Mouse (Mus musculus) kidney, embryonic 15.5 days (tissue): ENCODE results near the gene Slc22a3. TPM values are rescaled to one million over a fixed set of nuclear protein-coding genes. Genes with fewer than 3 reads are reported as not detected.
A peak's percentile ranks its signal among the peaks of the same experiment; 100 is the strongest.

Experiments
- ATAC-seq: fragments of 200-750 bp; cut with Nextera tagmentation; replicated peaks from 2 replicates; pipeline ENCODE4 v1.8.0; 2017; ENCODE audit warnings: moderate TSS enrichment; ENCODE audit not compliant: low FRiP score
- H3K27ac ChIP-seq: fragments of 300-500 bp; sonication (generic); 2 replicates; pipeline ENCODE4 v1.5.1; 2015; ENCODE audit warnings: mild to moderate bottlenecking, inconsistent platforms
- H3K27me3 ChIP-seq: fragments of 300-500 bp; sonication (generic); 2 replicates; pipeline ENCODE4 v1.6.1; 2015; ENCODE audit warnings: inconsistent platforms
- H3K36me3 ChIP-seq: fragments of 300-500 bp; sonication (generic); 2 replicates; pipeline ENCODE4 v1.6.1; 2015; ENCODE audit warnings: inconsistent platforms
- H3K4me1 ChIP-seq: fragments of 300-500 bp; sonication (generic); 2 replicates; pipeline ENCODE4 v1.6.1; 2015; ENCODE audit warnings: inconsistent platforms
- H3K4me2 ChIP-seq: fragments of 300-500 bp; sonication (generic); 2 replicates; pipeline ENCODE4 v1.6.1; 2015; ENCODE audit warnings: moderate library complexity, mild to moderate bottlenecking, inconsistent platforms
- H3K4me3 ChIP-seq: fragments of 300-500 bp; sonication (generic); replicated peaks from 2 replicates; pipeline ENCODE4 v1.5.1; 2015; ENCODE audit warnings: mild to moderate bottlenecking, inconsistent platforms
- H3K9ac ChIP-seq: fragments of 300-500 bp; sonication (generic); 2 replicates; pipeline ENCODE4 v1.6.1; 2015; ENCODE audit warnings: mild to moderate bottlenecking, inconsistent platforms
- H3K9me3 ChIP-seq: fragments of 300-500 bp; sonication (generic); replicated peaks from 2 replicates; pipeline ENCODE4 v1.6.1; 2016; ENCODE audit warnings: inconsistent platforms
- WGBS: fragments of 180-500 bp; shearing (Covaris S2); methylation state at CpG from one replicate; pipeline ENCODE4 v1.1.7; 2015; ENCODE audit warnings: mixed read lengths; 5-methylcytosine and 5-hydroxymethylcytosine counted together
- polyA plus RNA-seq: library from polyadenylated mRNA; unstranded; fragments of >200 nt; fragmentation: Nextera tagmentation; extraction: Ambion mirVana; gene quantifications from 2 replicates; pipeline ENCODE4 v1.2.1, GENCODE M21; 2015

Slc22a3 gene
- polyA plus RNA-seq, 1 experiment from 2014 or later, result 1.00 TPM

DNA sequence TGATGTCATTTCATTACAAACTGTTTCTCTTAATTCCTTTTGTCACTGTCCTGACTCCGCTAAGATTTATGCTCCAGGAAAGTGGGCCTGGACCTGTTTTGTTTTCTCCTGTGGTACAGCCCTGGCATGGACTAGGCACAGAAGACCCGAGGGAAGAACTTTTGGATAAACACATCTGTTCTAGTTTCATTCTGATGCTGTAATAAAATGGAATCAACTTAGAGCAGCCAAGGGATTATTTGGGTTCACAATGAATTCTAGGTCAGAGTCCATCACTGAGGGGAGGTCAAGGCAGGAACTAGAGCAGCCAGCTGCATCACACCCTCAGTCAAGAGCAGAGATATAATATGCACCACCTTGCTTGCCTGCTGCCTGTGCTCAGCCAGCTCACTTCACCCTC, 119.7 kb downstream of the Slc22a3 start:
- WGBS, result 61% methylated on average over 2 of the region's 2 CpGs
- Histone ChIP-seq H3K4me3 (no peak overlapping the region), H3K9ac (no peak overlapping the region), H3K27ac (no peak overlapping the region), H3K4me1 (no peaks in the 10 kb centered on the region), H3K9me3 (0 out of 2 replicates have a peak, but pooled peaks cover 4% of the 10 kb centered on the region), H3K36me3 (no peaks in the 10 kb centered on the region), H3K4me2 (no peak overlapping the region), H3K27me3 (no peaks in the 10 kb centered on the region)
- no peak for ATAC-seq

DNA sequence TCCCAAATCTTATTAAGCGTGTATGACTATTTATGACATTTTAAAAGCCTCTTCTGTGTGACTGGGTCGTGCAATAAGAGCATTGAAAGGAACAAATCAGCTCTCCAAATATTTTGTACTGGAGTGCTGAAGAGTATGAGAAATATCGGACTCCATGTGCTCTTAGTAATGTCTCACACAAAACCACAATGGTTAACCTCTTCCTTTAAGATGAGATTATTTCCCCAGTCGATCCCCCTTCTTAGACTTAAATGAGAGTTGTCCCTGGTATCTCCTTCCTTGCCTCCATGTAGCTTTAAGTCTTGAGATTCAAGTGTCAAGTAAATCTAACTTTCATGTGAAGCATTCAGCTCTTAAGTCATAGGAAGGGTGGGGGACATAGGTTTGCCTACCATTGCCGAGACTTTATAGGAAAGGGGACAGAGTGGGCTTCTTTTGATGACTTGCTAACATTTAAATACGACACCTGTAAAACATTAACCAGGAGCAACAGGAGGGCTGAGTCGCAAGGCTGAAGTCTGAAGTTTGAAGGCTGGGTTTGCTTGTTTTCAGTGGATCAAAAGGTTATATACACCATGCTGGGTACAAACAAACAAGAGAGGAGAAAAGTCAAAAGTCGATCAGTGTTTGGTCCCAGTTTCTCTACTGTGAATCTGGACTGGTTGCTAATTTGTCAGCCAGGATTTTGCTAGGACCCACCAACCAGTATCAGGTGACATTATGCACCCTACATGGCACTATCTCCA, 122.3 kb downstream of the Slc22a3 start:
- WGBS, result 73% methylated on average over 8 of the region's 8 CpGs
- no peak overlapping the region for H3K9ac ChIP-seq
- no peak overlapping the region for H3K27ac ChIP-seq
- H3K4me1 ChIP-seq, result no peaks in the 10 kb centered on the region
- no peaks in the 10 kb centered on the region for H3K27me3 ChIP-seq
- no peak for ATAC-seq
- H3K4me2 ChIP-seq, result no peak overlapping the region
- H3K9me3 ChIP-seq, result no peaks in the 10 kb centered on the region
- no peaks in the 10 kb centered on the region for H3K36me3 ChIP-seq
- no peak overlapping the region for H3K4me3 ChIP-seq

DNA sequence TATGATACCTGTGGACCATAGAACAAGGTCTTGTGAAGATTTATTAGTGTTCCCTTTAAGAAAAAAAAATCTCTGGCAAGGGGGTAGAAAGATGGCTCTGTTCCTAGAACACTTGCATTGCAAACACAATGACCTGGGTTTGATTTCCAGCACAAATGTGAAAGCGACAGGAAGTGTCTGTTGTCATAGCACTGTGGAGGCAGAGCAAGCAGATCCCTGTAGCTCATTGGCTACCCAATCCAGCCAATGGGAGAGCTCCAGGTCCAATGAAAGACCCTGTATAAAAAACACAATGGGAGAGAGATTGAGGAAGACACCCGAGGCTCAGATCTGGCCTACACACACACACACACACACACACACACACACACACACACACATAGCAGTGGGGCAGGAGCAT, 125.0 kb downstream of the Slc22a3 start:
- Histone ChIP-seq H3K9ac (no peak overlapping the region), H3K4me2 (no peak overlapping the region), H3K27me3 (no peaks in the 10 kb centered on the region), H3K9me3 (no peaks in the 10 kb centered on the region), H3K27ac (no peak overlapping the region), H3K36me3 (no peaks in the 10 kb centered on the region), H3K4me3 (no peak overlapping the region), H3K4me1 (no peaks in the 10 kb centered on the region)
- no peak for ATAC-seq
- WGBS, result 47% methylated on average over 2 of the region's 2 CpGs

GRCm38 (mm10) chr17:12381579-12381978, 125.9 kb downstream of the Slc22a3 start:
- Histone ChIP-seq H3K4me2 (no peak overlapping the region), H3K4me3 (no peak overlapping the region), H3K27ac (no peak overlapping the region), H3K9ac (no peak overlapping the region), H3K36me3 (no peaks in the 10 kb centered on the region), H3K9me3 (no peaks in the 10 kb centered on the region), H3K4me1 (no peaks in the 10 kb centered on the region), H3K27me3 (no peaks in the 10 kb centered on the region)
- 77% methylated on average over 2 of the region's 2 CpGs for WGBS
- ATAC-seq, result no peak

DNA sequence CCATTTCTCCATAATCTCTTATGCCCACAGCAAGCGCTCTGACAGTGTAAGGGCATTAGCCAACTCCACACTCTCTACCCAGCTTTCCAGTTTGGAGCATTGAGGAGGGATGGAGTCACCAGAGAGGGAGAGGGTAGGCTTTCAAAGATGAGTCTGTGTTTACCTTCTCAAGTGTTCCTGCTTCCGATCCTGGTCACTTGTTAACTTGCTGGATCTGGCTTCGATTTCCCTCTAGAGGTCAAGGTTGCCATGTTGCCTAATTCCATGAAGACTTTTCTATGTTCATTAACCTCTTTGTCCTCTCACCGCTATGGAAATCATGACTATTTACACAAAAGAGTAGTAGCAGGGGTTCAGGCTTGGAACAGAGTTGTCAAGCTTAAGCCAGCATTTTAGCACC, 127.2 kb downstream of the Slc22a3 start:
- ATAC-seq, result no peak
- WGBS, result 79% methylated on average over 4 of the region's 4 CpGs
- H3K9me3 ChIP-seq, result no peaks in the 10 kb centered on the region
- no peaks in the 10 kb centered on the region for H3K27me3 ChIP-seq
- no peaks in the 10 kb centered on the region for H3K36me3 ChIP-seq
- H3K27ac ChIP-seq, result no peak overlapping the region
- H3K4me3 ChIP-seq, result no peak overlapping the region
- H3K4me1 ChIP-seq, result no peaks in the 10 kb centered on the region
- no peak overlapping the region for H3K9ac ChIP-seq
- no peak overlapping the region for H3K4me2 ChIP-seq

GRCm38 (mm10) chr17:12377981-12378705, 129.4 kb downstream of the Slc22a3 start, which contains the start of gene Plg:
Plg (plus strand) TSS chr17:12378608.
- Histone ChIP-seq H3K27me3 (no peaks in the 10 kb centered on the region), H3K4me3 (no peak within 1 kb of the TSS), H3K9ac (no peak within 1 kb of the TSS), H3K4me1 (no peaks in the 10 kb centered on the region), H3K27ac (no peak within 1 kb of the TSS), H3K9me3 (no peaks in the 10 kb centered on the region), H3K4me2 (no peak within 1 kb of the TSS), H3K36me3 (no peaks in the 10 kb centered on the region)
- ATAC-seq, result no peak
- WGBS, result 88% methylated on average over 11 of the region's 11 CpGs

GRCm38 (mm10) chr17:12373601-12374144, 133.8 kb downstream of the Slc22a3 start:
- no peak for ATAC-seq
- Histone ChIP-seq H3K4me2 (no peak overlapping the region), H3K9me3 (no peaks in the 10 kb centered on the region), H3K4me1 (peaks cover 6% of the 10 kb centered on the region), H3K27ac (no peak overlapping the region), H3K4me3 (no peak overlapping the region), H3K27me3 (no peaks in the 10 kb centered on the region), H3K36me3 (no peaks in the 10 kb centered on the region), H3K9ac (no peak overlapping the region)
- WGBS, result 67% methylated on average over 3 of the region's 3 CpGs

DNA sequence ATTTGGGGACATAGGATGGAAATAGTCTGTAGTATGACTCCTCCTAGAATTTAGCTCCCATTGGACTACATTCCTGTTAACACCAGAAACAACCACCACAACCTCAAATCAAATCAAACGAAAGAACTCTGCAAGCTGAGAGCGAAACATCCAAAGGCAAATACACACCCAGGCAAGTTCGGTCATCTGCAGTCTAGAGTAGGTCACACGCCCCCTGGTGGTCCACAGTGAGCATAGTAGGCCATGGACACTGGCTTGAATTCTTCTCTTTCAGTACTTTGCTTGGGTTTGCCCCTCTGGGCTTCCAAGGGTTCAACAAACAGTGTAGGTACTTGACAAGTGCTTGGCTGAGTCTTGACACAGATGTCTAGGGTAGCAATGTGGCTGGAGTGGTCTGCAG, 135.5 kb downstream of the Slc22a3 start:
- Histone ChIP-seq H3K9me3 (no peaks in the 10 kb centered on the region), H3K27ac (no peak overlapping the region), H3K4me1 (peaks cover 6% of the 10 kb centered on the region), H3K4me2 (peak overlapping the region; percentile 35), H3K9ac (no peak overlapping the region), H3K27me3 (no peaks in the 10 kb centered on the region), H3K36me3 (no peaks in the 10 kb centered on the region), H3K4me3 (no peak overlapping the region)
- ATAC-seq, result no peak
- 24% methylated on average over 4 of the region's 4 CpGs for WGBS

GRCm38 (mm10) chr17:12371310-12371925, 136.1 kb downstream of the Slc22a3 start:
- Histone ChIP-seq H3K4me3 (no peak overlapping the region), H3K27ac (no peak overlapping the region), H3K36me3 (no peaks in the 10 kb centered on the region), H3K4me1 (peaks cover 6% of the 10 kb centered on the region), H3K9ac (no peak overlapping the region), H3K9me3 (no peaks in the 10 kb centered on the region), H3K4me2 (peak overlapping the region; percentile 35), H3K27me3 (no peaks in the 10 kb centered on the region)
- ATAC-seq, result no peak
- 38% methylated on average over 10 of the region's 10 CpGs for WGBS

DNA sequence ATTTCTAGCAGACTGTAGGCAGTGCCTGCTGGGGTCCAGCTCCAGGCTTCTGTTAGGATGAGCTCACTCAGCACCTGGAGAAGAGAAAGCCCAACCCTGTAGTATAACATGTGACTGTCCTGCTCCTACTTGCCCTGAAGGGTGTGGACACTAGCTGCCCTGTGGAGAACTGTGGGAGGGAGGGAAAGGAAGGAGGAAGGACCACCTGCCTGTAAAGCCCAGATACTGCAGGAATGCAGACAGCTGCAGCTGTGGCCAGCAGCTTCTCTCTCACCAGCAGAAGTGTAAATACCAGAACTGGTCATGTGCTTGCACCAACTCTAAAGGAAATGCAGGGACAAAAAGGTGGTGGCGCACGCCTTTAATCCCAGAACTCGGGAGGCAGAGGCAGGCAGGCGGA, 137.2 kb downstream of the Slc22a3 start:
- Histone ChIP-seq H3K27me3 (no peaks in the 10 kb centered on the region), H3K4me2 (no peak overlapping the region), H3K9ac (no peak overlapping the region), H3K4me3 (no peak overlapping the region), H3K36me3 (no peaks in the 10 kb centered on the region), H3K9me3 (no peaks in the 10 kb centered on the region), H3K4me1 (peaks cover 6% of the 10 kb centered on the region), H3K27ac (no peak overlapping the region)
- WGBS, result 82% methylated on average over 4 of the region's 4 CpGs
- no peak for ATAC-seq

DNA sequence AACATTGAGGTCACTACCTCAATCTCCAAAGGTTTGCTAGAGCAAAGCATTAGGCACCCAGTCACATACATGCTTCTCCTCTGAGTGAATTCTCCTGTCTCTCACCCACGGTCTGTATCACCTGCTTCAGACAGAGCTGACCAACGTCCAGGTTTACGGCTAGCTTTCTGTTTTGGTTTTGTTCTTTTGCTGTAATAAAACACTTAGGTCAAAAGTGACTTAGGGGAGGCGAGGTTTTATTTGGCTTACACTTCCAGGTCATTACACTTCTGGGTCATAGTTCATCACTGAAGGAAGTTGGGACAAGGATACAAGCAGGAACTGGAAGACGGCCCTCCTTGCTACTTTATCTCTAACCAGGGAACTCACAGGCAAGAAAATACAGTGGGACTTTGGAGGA, 138.1 kb downstream of the Slc22a3 start:
- H3K4me1 ChIP-seq, result peaks cover 6% of the 10 kb centered on the region
- no peaks in the 10 kb centered on the region for H3K9me3 ChIP-seq
- H3K27ac ChIP-seq, result no peak overlapping the region
- H3K4me3 ChIP-seq, result no peak overlapping the region
- no peak for ATAC-seq
- no peaks in the 10 kb centered on the region for H3K36me3 ChIP-seq
- 19% methylated on average over 5 of the region's 5 CpGs for WGBS
- H3K27me3 ChIP-seq, result no peaks in the 10 kb centered on the region
- no peak overlapping the region for H3K4me2 ChIP-seq
- H3K9ac ChIP-seq, result no peak overlapping the region
